Mouse (Mus musculus) fibroblast of lung, adult 2 months (primary cell): Measurements from ENCODE around the gene Ttc23.

ENCODE experiments used
- DNase-seq: peaks from one replicate; pipeline ENCODE4 v3.0.0-alpha.2; 2011; ENCODE audit warnings: low read depth

Gene Ttc23

DNA sequence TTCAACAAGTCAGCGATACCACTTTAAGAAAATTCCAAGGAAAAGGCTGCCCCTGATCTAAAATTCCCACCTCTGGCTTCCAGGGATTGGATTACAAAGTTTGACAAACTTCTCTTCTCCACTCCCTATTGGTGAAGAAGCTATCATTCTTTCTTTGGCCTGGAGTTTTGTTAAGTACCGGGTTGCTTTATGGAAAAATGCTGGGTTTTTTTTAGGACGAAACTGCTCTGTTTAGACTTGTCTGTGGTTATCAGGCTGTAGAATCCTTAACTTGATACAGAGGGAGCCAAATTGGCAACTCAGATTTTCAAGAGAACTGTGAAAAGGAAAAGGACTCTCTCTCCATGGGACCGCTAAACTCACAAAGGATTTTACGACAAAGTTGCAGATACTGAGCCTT, at the start of gene Ttc23:
Gene Ttc23, plus strand, starts transcription at position 134 of the 400 bp plus-strand sequence.
- DNase-seq, result peak; percentile 73

DNA sequence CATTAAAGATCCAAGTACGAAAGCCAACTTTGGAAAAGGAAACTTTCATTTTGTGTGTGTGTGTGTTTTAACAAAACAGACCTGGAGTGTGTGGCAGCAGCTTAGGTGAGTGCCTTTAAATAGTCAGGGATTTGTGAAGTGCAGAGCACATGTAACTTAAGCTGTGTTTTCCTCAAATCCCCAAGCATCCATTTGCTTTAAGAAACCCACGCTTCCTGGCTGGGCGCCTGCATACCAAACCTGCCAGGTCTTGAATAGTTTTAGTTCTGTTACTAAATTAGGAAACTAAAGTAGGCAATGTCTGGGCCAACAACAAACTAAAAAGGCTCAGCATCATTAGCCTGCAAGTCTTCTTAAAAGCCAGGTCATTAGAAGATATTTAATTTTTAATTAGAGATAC, 49.2 kb upstream of the Ttc23 start:
- DNase-seq, result peak; percentile 51

DNA sequence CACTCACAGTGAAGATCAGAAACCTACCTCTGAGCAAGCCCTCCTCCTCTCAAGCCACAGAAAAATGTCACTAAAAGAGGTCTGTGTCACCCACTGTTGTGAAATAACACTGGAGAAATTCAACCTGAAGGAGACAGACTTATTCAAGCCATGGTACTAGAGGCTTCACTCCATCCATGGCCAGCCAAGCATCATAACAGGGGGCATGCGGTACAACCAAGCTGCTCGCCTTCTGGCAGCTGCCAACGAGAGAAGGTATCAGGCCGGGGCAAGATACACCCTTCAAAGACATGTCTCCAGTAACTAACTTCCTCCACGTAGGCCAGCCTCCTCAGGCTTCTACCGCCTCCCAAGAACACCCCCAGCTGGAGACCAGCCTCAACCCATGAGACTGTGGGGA, 42.1 kb upstream of the Ttc23 start:
- no peak for DNase-seq

GRCm38 (mm10) chr7:67606250-67606649, 41.0 kb upstream of the Ttc23 start:
- no peak for DNase-seq

DNA sequence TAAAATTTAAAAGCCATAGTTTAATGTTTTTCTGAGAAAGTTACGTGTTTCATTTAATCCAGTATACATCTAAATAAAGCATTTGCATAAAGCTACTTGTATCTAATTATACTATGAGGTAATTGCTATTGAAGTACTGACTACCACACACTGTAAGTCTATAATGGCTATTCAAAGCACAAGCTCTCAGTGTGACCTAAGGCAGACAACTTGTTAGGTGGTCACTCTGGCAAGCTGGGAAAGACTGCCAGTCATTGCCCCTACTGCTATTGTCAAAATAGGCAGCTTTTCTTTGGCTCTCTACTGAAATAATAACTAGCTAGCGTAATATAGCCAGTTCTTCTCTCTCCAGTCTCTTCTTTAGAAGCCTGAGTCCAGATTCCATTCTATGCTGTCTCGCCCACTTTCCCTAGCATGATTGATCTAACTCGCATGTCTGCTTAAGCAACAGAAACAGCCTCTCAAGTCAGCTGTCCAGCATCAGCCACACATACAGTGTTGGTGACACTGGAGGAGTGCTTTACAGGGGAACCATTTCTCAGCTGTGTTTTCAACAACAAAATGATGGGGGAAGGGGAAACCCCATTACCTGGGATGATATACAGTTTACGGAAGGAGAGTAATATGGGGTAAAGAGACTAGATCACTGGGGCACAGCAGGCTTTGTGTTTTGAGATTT, 39.4 kb upstream of the Ttc23 start:
- no peak for DNase-seq

GRCm38 (mm10) chr7:67608348-67609024, 38.7 kb upstream of the Ttc23 start:
- no peak for DNase-seq

- DNase-seq, result no peak
Measured at GRCm38 (mm10) chr7:67613795-67614463, 33.3 kb upstream of the Ttc23 start.

DNA sequence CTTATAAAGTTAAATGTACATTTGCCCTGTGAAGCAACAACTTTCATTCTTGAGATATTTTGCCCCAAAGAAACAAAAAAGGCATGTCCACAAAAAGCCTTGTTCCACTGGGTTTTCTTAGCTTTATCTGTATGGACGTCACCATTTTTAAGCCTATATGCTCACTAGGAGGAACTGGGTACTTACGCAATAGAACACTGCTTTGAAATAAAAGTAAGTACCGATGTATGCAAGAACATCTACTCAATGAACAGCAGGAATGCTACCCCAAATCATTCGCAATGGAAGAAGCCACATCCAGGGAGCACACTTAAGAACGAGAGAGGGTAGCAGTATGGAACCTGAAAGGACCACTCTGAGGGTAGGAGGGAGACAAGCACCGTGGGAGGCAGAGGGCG, 32.7 kb upstream of the Ttc23 start:
- no peak for DNase-seq

- DNase-seq, result no peak
Measured at GRCm38 (mm10) chr7:67616890-67617289, 30.3 kb upstream of the Ttc23 start.

DNA sequence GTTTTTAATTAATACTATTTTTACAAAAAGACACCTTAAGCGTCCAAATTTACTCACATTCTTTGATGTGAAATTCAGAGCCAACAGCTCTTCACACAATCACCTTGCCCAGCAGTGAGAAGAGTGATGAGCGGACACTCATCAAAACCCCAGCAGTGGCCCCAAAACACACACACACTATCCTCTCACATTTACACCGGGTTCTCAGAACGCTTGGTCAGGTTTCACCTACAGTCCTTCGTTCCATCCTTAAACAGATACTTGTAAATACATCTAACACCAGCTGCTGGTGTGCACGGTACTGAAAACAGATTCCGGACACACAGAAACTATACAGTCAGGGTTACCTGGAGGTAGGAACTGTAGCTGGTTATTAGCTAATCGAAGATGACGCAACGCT, 29.6 kb upstream of the Ttc23 start:
- no peak for DNase-seq

DNA sequence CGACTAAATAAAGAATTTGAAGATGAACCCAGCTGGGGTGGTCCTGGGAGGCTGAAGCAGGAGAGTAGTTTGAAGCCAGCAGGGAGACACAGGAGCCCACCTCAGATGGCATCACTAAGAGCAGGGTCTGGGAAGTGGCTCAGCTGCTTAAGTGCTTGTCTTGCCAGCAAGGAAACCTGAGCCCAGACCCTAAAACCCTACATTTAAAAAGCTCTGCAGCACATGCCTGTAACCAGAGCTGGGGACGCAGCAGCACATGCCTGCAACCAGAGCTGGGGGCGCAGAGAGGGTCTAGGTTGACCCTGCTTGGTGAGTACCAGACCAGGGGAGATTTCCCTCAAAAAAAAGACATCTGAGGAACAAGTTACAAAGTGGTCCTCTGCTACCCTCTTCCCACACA, 28.9 kb upstream of the Ttc23 start:
- DNase-seq, result no peak

GRCm38 (mm10) chr7:67619836-67620235, 27.4 kb upstream of the Ttc23 start:
- peak; percentile 61 for DNase-seq

DNA sequence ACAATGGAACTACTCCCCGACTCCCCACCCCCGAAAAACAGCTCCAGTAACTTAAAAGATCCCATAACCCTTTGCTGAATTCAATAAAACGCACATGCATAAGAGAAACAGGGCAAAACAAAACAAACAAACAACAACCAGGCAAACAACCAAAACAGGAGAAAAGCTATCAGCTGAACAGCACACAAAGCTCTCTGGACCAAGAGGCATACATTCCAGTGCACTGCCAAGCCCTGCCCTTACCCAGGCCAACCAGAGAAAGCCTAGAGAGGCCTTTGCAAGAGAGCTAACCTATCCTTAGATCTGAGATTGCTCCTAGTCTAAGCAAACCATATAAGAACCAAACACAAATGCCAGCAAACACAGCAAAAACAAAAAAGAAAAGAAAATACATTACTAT, 25.1 kb upstream of the Ttc23 start:
- no peak for DNase-seq

GRCm38 (mm10) chr7:67626671-67627070, 20.5 kb upstream of the Ttc23 start:
- DNase-seq, result no peak

- no peak for DNase-seq
Measured at GRCm38 (mm10) chr7:67629681-67630080, 17.5 kb upstream of the Ttc23 start.

DNA sequence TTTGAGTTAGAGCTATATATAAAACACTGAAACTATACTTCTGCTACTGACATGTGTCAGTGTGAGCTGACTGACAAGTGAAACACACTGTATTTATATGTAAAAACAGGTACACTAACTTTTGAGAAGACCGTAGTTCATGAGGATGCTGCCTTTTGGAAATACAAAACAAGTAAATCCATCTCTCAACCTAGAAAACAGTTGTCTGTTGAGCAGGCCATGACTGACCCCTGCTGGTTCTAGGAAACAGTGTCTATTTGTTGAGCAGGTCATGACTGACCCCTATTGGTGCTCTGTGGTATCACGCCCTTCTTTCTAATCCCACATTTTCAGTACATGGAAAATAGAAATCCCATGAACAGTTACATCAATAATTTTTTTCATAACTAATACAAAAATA, 16.4 kb upstream of the Ttc23 start:
- DNase-seq, result peak; percentile 63

GRCm38 (mm10) chr7:67632380-67632779, 14.8 kb upstream of the Ttc23 start:
- no peak for DNase-seq

DNA sequence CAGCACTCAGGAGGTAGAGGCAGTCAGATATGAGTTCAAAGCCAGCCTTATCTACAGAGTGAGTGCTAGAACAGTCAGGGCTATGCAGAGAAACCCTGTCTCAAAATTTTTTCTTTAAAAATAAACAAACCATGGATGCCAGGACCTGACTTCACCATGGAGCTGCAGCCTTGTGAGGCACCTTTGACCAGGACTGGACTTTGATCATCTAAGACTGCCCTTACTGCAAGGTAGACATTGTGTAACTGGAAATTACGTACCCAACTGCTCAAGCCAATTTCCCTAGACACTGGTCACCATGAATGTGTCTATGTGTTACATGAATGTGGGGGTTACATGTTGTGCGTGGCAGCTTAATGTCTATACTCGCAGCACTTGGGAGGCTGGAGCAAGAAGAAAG, 13.0 kb upstream of the Ttc23 start:
- no peak for DNase-seq

- DNase-seq, result no peak
Measured at GRCm38 (mm10) chr7:67636161-67636560, 11.0 kb upstream of the Ttc23 start.

DNA sequence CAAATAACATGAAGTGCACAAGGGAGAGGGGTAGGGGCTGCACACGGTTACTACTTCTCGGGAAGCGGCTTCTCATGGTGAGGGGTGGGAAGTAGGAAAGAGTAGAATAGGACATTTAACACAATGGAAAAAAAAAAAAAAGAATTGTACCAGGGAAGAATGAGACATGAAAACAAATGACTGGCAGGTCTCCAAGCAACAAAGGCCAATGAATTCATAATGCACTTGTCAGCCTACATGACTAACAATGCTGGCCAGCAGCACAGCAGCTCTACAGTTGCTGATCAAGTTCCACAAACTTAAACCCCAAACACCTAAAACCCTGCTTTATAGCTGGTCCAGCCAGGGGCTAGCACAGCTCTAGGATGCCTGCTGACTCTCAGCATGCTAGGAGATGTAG, 8.2 kb upstream of the Ttc23 start:
- no peak for DNase-seq

- DNase-seq, result no peak
Measured at GRCm38 (mm10) chr7:67642955-67643354, 4.3 kb upstream of the Ttc23 start.

- no peak for DNase-seq
Measured at GRCm38 (mm10) chr7:67644291-67644690, 2.9 kb upstream of the Ttc23 start.
